Mouse (Mus musculus) v-Abl transformed pro-B cells (cell line): ENCODE measurements at regions not wholly inside any gene's neighbourhood (a gene's known extent, or its start where the extent isn't known, plus 50 kb on each side); places are given as distances from the start of the nearest gene placed in this dataset.

Source experiments
- in situ Hi-C, 2 experiments: fragments of 400-800 bp; cut with MboI; formaldehyde crosslinking; loops; one replicate each; pipeline ENCODE4 v1.15.1; 2025; ENCODE audit not compliant: unreplicated experiment in 2 of 2

- in situ Hi-C loops: no loop called here
Observed at GRCm38 (mm10) chr2:78804931-78805330, 63.0 kb upstream of the Ube2e3 start.

- in situ Hi-C loops: no loop called here
Observed at GRCm38 (mm10) chr2:78803543-78803942, 64.4 kb upstream of the Ube2e3 start.

- in situ Hi-C loops: no loop called here
Observed at GRCm38 (mm10) chr2:78795446-78795845, 72.5 kb upstream of the Ube2e3 start.

- in situ Hi-C loops: no loop called here
Observed at GRCm38 (mm10) chr2:78794734-78795133, 73.2 kb upstream of the Ube2e3 start.

GRCm38 (mm10) chr2:78789124-78789523 lies 78.8 kb upstream of the Ube2e3 start:
- in situ Hi-C loops: no loop called here

- in situ Hi-C loops: no loop called here
Observed at GRCm38 (mm10) chr2:78788222-78788621, 79.7 kb upstream of the Ube2e3 start.

GRCm38 (mm10) chr2:78779949-78780348 lies 88.0 kb upstream of the Ube2e3 start:
- in situ Hi-C loops: no loop called here

GRCm38 (mm10) chr2:78777589-78777988 lies 90.3 kb upstream of the Ube2e3 start:
- in situ Hi-C loops: no loop called here

GRCm38 (mm10) chr2:78754362-78754761 lies 113.6 kb upstream of the Ube2e3 start:
- in situ Hi-C loops: no loop called here

GRCm38 (mm10) chr2:78753918-78754317 lies 114.0 kb upstream of the Ube2e3 start:
- in situ Hi-C loops: no loop called here

- in situ Hi-C loops: no loop called here
Observed at GRCm38 (mm10) chr2:78730161-78730560, 137.8 kb upstream of the Ube2e3 start.

- in situ Hi-C loops: no loop called here
Observed at GRCm38 (mm10) chr2:78726060-78726459, 141.9 kb upstream of the Ube2e3 start.

- in situ Hi-C loops: no loop called here
Observed at GRCm38 (mm10) chr2:78724416-78724815, 143.5 kb upstream of the Ube2e3 start.

- in situ Hi-C loops: no loop called here
Observed at GRCm38 (mm10) chr2:78723423-78723822, 144.5 kb upstream of the Ube2e3 start.

- in situ Hi-C loops: no loop called here
Observed at GRCm38 (mm10) chr2:78722739-78723138, 145.2 kb upstream of the Ube2e3 start.

- in situ Hi-C loops: no loop called here
Observed at GRCm38 (mm10) chr2:78718550-78718949, 149.4 kb upstream of the Ube2e3 start.

- in situ Hi-C loops: no loop called here
Observed at GRCm38 (mm10) chr2:78716157-78716798, 151.6 kb upstream of the Ube2e3 start.

- in situ Hi-C loops: no loop called here
Observed at GRCm38 (mm10) chr2:78694851-78695250, 173.1 kb upstream of the Ube2e3 start.

- in situ Hi-C loops: no loop called here
Observed at GRCm38 (mm10) chr2:78656668-78657067, 211.3 kb upstream of the Ube2e3 start.

- in situ Hi-C loops: no loop called here
Observed at GRCm38 (mm10) chr2:78655156-78655855, 212.6 kb upstream of the Ube2e3 start.

- in situ Hi-C loops: no loop called here
Observed at GRCm38 (mm10) chr2:78651549-78651948, 216.4 kb upstream of the Ube2e3 start.

- in situ Hi-C loops: no loop called here
Observed at GRCm38 (mm10) chr2:78640361-78640760, 227.6 kb upstream of the Ube2e3 start.
